Mouse (Mus musculus): Measurements from ENCODE around the gene Slc6a13. TPM values are rescaled to one million over a fixed set of nuclear protein-coding genes. Genes with fewer than 3 reads are reported as not detected.

Slc6a13 gene
- polyA plus RNA-seq, 1 experiment from 2014 or later, result 35.1 TPM

DNA sequence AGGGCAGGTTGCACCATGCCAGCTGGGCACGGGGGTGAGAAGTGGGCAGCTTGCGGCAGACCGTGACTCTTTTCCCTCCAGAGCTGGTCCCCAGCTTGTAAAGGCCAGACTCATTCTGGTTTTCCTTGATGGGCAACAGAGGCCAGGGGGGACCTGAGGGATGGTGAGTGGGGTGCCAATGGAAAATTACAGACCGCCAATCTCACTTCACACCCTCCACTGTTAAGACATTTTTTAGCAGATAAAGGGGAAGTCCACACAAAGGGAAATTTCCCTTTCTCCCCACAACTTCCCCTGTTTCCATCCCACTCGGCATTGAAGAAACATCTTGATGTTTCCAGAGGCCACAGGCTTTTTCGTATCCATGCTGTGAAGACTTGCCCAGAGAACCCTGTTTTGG, 41.6 kb downstream of the Slc6a13 start:
- peaks cover 13% of the 10 kb centered on the region for H3K4me1 ChIP-seq (ENCODE audit: insufficient read depth, low read length)
- H3K27ac ChIP-seq (ENCODE audit: low read length), result no peak overlapping the region
- H3K27me3 ChIP-seq (ENCODE audit: insufficient read depth, low read length), result no peaks in the 10 kb centered on the region
- H3K4me2 ChIP-seq (replicated peaks; ENCODE audit: low read depth, low read length), result no peak overlapping the region
- H3K9ac ChIP-seq (replicated peaks; ENCODE audit: low read length), result no peak overlapping the region
- WGBS, result 78% methylated on average over 6 of the region's 6 CpGs
- no peak for ATAC-seq (ENCODE audit: low FRiP score, low TSS enrichment)
- no peaks in the 10 kb centered on the region for H3K36me3 ChIP-seq (ENCODE audit: insufficient read depth, low read length)
- H3K9me3 ChIP-seq (ENCODE audit: low read length), result no peaks in the 10 kb centered on the region
- no peak overlapping the region for H3K4me3 ChIP-seq (ENCODE audit: low read length)

DNA sequence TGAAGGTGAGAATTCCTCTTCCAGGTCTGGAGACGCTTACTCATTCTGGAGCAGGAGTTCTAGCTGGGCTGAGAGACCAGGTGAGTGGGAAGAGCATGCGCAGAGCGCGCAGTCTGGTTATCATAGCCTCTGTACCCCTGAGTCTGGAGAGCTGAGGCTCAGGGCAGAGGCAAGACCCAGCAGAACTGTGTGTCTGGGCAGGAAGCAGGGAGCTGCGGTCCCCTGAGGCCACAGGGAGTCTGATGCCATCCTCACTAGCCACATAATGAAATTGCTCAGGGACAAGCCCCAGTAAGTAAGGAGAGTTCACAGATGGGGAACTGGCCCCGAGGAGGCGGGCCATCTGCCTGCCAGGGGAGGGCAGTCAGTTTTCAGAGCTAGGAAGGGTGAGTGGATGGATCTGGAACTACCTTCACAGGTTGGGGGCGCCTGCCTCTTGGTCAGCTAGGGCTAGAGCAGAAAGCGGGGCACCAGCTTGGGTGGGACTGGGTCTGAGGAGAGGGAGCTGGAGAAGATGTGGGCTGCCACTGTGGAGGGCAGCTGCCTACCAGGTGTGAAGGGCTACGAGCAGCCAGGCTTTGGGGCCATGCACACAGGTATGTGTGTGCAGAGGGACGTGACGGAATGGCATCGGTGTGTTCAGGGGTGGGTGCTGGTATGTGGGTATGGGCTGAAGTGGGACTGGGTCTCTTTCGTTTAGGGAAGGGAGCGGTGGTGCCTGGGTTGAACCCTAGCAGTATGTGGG, 43.2 kb downstream of the Slc6a13 start, which contains the start of gene Slc6a12:
TSS of gene Slc6a12 (plus strand) at position 51 of the 745 bp plus-strand sequence.
- 0 out of 2 replicates have a peak within 1 kb of the TSS, but pooled peaks have one; percentile 9 for H3K9ac ChIP-seq (replicated peaks; ENCODE audit: low read length)
- H3K4me3 ChIP-seq (ENCODE audit: low read length), result no peak within 1 kb of the TSS
- no peaks in the 10 kb centered on the region for H3K36me3 ChIP-seq (ENCODE audit: insufficient read depth, low read length)
- peaks cover 13% of the 10 kb centered on the region for H3K4me1 ChIP-seq (ENCODE audit: insufficient read depth, low read length)
- peak; percentile 75 for ATAC-seq (ENCODE audit: low FRiP score, low TSS enrichment)
- 58% methylated on average over 15 of the region's 15 CpGs for WGBS
- peak within 1 kb of the TSS; percentile 26; the same call in 1 of the 2 replicates for H3K27ac ChIP-seq (ENCODE audit: low read length)
- no peaks in the 10 kb centered on the region for H3K9me3 ChIP-seq (ENCODE audit: low read length)
- H3K27me3 ChIP-seq (ENCODE audit: insufficient read depth, low read length), result no peaks in the 10 kb centered on the region
- peak within 1 kb of the TSS; percentile 17 for H3K4me2 ChIP-seq (replicated peaks; ENCODE audit: low read depth, low read length)

DNA sequence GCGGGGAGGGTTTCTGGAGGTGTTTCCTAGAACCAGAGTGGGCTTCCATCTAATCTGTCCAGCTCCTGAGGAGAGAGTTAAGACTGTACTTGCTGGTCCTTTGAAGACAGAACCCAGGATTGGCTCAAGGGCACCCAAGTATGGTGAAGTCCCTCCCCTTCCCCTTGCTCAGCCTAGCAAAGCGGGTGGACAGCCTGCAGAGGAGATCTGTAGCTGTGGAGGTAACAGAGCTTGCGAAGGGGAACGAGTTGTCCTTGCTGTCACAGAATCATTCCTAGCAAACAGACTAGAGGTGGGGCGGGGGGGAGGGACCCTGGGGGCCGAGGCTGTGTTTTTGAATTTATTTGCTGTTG, 43.7 kb downstream of the Slc6a13 start:
- H3K4me2 ChIP-seq (replicated peaks; ENCODE audit: low read depth, low read length), result peak overlapping the region; percentile 17
- H3K27ac ChIP-seq (ENCODE audit: low read length), result no peak overlapping the region
- H3K36me3 ChIP-seq (ENCODE audit: insufficient read depth, low read length), result no peaks in the 10 kb centered on the region
- ATAC-seq (ENCODE audit: low FRiP score, low TSS enrichment), result peak; percentile 77
- H3K9me3 ChIP-seq (ENCODE audit: low read length), result no peaks in the 10 kb centered on the region
- H3K4me3 ChIP-seq (ENCODE audit: low read length), result no peak overlapping the region
- no peaks in the 10 kb centered on the region for H3K27me3 ChIP-seq (ENCODE audit: insufficient read depth, low read length)
- H3K9ac ChIP-seq (replicated peaks; ENCODE audit: low read length), result 0 out of 2 replicates have a peak overlapping the region, but pooled peaks have one; percentile 9
- peaks cover 13% of the 10 kb centered on the region for H3K4me1 ChIP-seq (ENCODE audit: insufficient read depth, low read length)
- 40% methylated on average over 6 of the region's 6 CpGs for WGBS

DNA sequence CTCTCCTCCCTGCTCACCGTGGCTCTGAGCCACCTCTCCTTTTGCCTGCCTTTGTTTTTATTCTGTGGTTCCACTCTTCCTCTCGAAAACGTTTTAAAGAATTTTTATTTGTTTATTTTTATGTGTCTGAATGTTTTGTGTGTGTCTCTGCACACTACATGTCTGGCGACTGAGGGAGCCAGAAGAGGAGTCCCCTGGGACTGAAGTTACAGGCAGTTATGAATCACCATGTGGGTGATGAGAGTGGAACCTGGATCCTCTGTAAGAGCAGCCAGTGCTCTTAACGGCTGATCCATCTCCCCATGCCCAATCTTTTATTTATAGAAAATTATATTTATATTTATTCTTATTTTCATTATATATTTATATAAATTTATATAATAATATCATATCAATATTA, 44.3 kb downstream of the Slc6a13 start:
- H3K27me3 ChIP-seq (ENCODE audit: insufficient read depth, low read length), result no peaks in the 10 kb centered on the region
- no peaks in the 10 kb centered on the region for H3K36me3 ChIP-seq (ENCODE audit: insufficient read depth, low read length)
- no peak for ATAC-seq (ENCODE audit: low FRiP score, low TSS enrichment)
- peaks cover 13% of the 10 kb centered on the region for H3K4me1 ChIP-seq (ENCODE audit: insufficient read depth, low read length)
- WGBS, result 50% methylated on average over 5 of the region's 5 CpGs
- H3K9me3 ChIP-seq (ENCODE audit: low read length), result no peaks in the 10 kb centered on the region
- peak overlapping the region; percentile 17; the same call in 1 of the 2 replicates for H3K4me2 ChIP-seq (replicated peaks; ENCODE audit: low read depth, low read length)
- H3K4me3 ChIP-seq (ENCODE audit: low read length), result no peak overlapping the region
- no peak overlapping the region for H3K27ac ChIP-seq (ENCODE audit: low read length)
- 0 out of 2 replicates have a peak overlapping the region, but pooled peaks have one; percentile 9 for H3K9ac ChIP-seq (replicated peaks; ENCODE audit: low read length)

DNA sequence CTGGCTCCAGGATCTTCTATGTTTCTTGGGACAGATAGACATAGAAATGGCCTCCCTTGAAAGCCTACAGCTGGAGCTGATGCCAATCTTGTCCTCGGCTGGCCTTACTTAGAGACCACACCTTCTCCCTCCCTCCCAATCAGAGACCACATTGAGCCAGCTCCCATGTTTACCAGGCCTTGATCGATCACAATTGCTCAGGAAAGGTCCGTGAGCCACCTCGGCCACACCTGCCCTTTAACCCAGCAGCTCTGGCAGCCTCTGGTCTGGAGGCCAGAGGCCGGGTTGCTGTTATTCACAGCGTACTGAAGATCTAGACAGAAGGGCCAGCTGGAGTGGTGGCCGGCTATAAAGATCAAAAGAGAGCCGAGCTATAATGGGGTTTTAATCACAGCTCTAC, 46.4 kb downstream of the Slc6a13 start:
- Histone ChIP-seq H3K4me3 (ENCODE audit: low read length) (no peak overlapping the region), H3K27me3 (ENCODE audit: insufficient read depth, low read length) (no peaks in the 10 kb centered on the region), H3K4me2 (replicated peaks; ENCODE audit: low read depth, low read length) (no peak overlapping the region), H3K9ac (replicated peaks; ENCODE audit: low read length) (no peak overlapping the region), H3K9me3 (ENCODE audit: low read length) (no peaks in the 10 kb centered on the region), H3K36me3 (ENCODE audit: insufficient read depth, low read length) (no peaks in the 10 kb centered on the region), H3K4me1 (ENCODE audit: insufficient read depth, low read length) (peaks cover 13% of the 10 kb centered on the region), H3K27ac (ENCODE audit: low read length) (no peak overlapping the region)
- no peak for ATAC-seq (ENCODE audit: low FRiP score, low TSS enrichment)
- 24% methylated on average over 8 of the region's 8 CpGs for WGBS

DNA sequence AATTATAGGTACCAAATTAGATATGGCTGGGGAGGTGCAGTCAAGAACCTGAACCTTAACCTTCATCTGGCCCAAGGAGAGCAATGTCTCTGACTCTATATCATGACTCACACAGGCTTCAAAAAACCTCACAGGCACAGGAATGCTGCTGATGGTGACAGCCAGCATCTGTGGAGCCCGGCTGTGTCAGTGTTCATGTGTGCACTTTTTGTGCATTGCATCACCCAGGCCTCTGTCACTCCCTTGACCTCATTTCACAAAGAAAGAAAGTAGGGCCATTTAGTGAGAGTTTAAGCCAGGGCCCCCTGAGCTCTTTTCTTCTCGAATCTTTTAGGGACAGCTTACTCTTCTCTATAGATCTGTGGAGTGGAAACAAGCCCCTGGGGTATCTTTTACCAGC, 52.2 kb downstream of the Slc6a13 start:
- no peak overlapping the region for H3K4me2 ChIP-seq (replicated peaks; ENCODE audit: low read depth, low read length)
- no peak overlapping the region for H3K4me3 ChIP-seq (ENCODE audit: low read length)
- H3K9ac ChIP-seq (replicated peaks; ENCODE audit: low read length), result no peak overlapping the region
- H3K9me3 ChIP-seq (ENCODE audit: low read length), result no peaks in the 10 kb centered on the region
- no peaks in the 10 kb centered on the region for H3K36me3 ChIP-seq (ENCODE audit: insufficient read depth, low read length)
- no peaks in the 10 kb centered on the region for H3K4me1 ChIP-seq (ENCODE audit: insufficient read depth, low read length)
- H3K27ac ChIP-seq (ENCODE audit: low read length), result no peak overlapping the region
- WGBS, result 45% methylated on average over 2 of the region's 2 CpGs
- no peak for ATAC-seq (ENCODE audit: low FRiP score, low TSS enrichment)
- no peaks in the 10 kb centered on the region for H3K27me3 ChIP-seq (ENCODE audit: insufficient read depth, low read length)

DNA sequence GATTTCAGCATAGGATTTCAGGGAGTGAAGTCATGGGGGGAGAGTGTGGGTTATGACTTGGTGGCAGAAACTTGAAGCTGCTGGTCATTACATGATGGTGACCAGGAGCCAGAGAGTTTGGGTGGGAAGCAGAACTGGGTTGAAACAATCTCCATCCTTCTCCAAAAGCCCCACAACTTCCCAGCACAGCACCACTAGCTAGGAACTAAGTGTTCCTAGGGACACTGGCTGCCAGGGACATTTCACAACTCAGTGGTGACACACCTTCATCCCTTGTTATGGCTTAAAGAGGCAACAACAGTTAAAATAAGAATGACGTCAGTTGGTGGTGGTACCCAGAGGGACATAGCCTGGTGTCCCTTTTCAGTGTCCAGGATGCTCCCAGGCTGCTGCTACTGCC, 56.0 kb downstream of the Slc6a13 start:
- 64% methylated on average over 1 of the region's 1 CpGs for WGBS

DNA sequence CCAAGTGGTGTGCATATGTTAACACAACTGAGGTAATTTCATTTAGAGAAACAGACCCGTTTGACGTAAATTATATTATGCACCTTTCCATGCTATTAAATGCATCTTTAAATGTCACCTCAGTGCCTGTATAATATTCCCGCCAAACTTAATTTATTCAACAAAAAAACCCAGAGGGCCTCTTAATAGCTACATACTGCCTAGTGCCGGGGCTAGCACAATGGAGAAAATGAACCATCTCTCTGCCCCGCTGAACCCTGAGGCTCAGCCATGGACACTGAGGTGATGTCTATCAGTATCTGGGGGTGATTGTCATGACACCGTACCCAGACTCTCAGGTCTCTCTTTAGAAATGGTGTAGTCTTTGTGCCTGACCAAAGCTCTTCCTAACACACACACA, 57.2 kb downstream of the Slc6a13 start:
- Histone ChIP-seq H3K27me3 (ENCODE audit: insufficient read depth, low read length) (no peaks in the 10 kb centered on the region), H3K9me3 (ENCODE audit: low read length) (no peaks in the 10 kb centered on the region), H3K36me3 (ENCODE audit: insufficient read depth, low read length) (no peaks in the 10 kb centered on the region), H3K4me3 (ENCODE audit: low read length) (no peak overlapping the region), H3K4me2 (replicated peaks; ENCODE audit: low read depth, low read length) (no peak overlapping the region), H3K4me1 (ENCODE audit: insufficient read depth, low read length) (no peaks in the 10 kb centered on the region), H3K27ac (ENCODE audit: low read length) (no peak overlapping the region), H3K9ac (replicated peaks; ENCODE audit: low read length) (no peak overlapping the region)
- 86% methylated on average over 6 of the region's 6 CpGs for WGBS
- no peak for ATAC-seq (ENCODE audit: low FRiP score, low TSS enrichment)

More for the DNA sequence above, 56.0 kb downstream of the Slc6a13 start:
- Histone ChIP-seq H3K4me3 (ENCODE audit: low read length) (no peak overlapping the region), H3K27ac (ENCODE audit: low read length) (no peak overlapping the region), H3K27me3 (ENCODE audit: insufficient read depth, low read length) (no peaks in the 10 kb centered on the region), H3K4me2 (replicated peaks; ENCODE audit: low read depth, low read length) (no peak overlapping the region), H3K9me3 (ENCODE audit: low read length) (no peaks in the 10 kb centered on the region), H3K4me1 (ENCODE audit: insufficient read depth, low read length) (no peaks in the 10 kb centered on the region), H3K36me3 (ENCODE audit: insufficient read depth, low read length) (no peaks in the 10 kb centered on the region), H3K9ac (replicated peaks; ENCODE audit: low read length) (no peak overlapping the region)
- no peak for ATAC-seq (ENCODE audit: low FRiP score, low TSS enrichment)

DNA sequence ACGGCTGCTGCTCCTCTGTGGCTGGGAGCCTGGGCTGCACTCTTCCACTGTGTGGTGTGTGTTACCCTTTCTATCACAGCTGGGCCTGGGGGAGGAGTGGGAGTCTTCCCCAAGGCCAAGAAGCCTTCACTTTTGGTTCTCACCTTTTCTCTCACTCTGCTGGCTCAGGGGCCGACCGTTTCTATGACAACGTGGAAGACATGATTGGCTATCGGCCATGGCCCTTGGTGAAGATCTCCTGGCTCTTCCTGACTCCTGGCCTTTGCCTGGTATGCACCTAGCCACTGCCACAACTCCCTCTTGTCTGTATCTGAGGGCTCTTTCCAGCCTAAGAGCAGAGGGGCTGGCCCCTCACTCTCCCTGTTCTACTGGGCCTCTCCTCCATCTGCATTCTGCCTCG, 63.0 kb downstream of the Slc6a13 start:
- no peak overlapping the region for H3K27ac ChIP-seq (ENCODE audit: low read length)
- no peak overlapping the region for H3K4me2 ChIP-seq (replicated peaks; ENCODE audit: low read depth, low read length)
- WGBS, result 60% methylated on average over 6 of the region's 6 CpGs
- H3K9me3 ChIP-seq (ENCODE audit: low read length), result no peaks in the 10 kb centered on the region
- H3K4me3 ChIP-seq (ENCODE audit: low read length), result no peak overlapping the region
- H3K36me3 ChIP-seq (ENCODE audit: insufficient read depth, low read length), result no peaks in the 10 kb centered on the region
- no peaks in the 10 kb centered on the region for H3K27me3 ChIP-seq (ENCODE audit: insufficient read depth, low read length)
- ATAC-seq (ENCODE audit: low FRiP score, low TSS enrichment), result no peak
- no peak overlapping the region for H3K9ac ChIP-seq (replicated peaks; ENCODE audit: low read length)
- H3K4me1 ChIP-seq (ENCODE audit: insufficient read depth, low read length), result no peaks in the 10 kb centered on the region; the same call in 1 of the 2 replicates

DNA sequence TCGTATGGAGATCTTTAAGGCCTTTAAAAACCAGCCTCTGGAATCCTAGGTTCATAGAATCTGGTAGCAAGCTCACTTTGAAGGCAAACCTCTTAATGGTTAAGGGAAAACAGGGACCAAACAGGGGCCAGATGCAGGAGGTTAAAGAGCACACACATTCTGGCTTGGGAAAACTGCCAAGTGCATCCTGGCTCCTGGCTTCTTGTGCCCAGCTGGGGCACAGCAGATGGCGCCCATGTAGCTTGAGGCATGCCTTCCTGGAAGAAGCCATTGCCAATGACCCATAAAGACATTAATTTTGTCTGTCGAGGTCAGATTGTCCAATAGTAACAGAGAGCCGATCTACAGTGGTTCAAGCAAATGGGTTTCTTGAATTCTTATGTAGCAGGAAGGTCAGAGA, 63.9 kb downstream of the Slc6a13 start:
- Histone ChIP-seq H3K4me1 (ENCODE audit: insufficient read depth, low read length) (no peaks in the 10 kb centered on the region; the same call in 1 of the 2 replicates), H3K4me2 (replicated peaks; ENCODE audit: low read depth, low read length) (no peak overlapping the region), H3K9ac (replicated peaks; ENCODE audit: low read length) (no peak overlapping the region), H3K36me3 (ENCODE audit: insufficient read depth, low read length) (no peaks in the 10 kb centered on the region), H3K9me3 (ENCODE audit: low read length) (no peaks in the 10 kb centered on the region), H3K27me3 (ENCODE audit: insufficient read depth, low read length) (no peaks in the 10 kb centered on the region), H3K4me3 (ENCODE audit: low read length) (no peak overlapping the region), H3K27ac (ENCODE audit: low read length) (no peak overlapping the region)
- 59% methylated on average over 4 of the region's 4 CpGs for WGBS
- ATAC-seq (ENCODE audit: low FRiP score, low TSS enrichment), result no peak

Measured in kidney, embryonic 16.5 days (tissue).